Mouse (Mus musculus) lung, adult 2 months (tissue): Measurements from ENCODE around the gene Sprr2j-ps.

ENCODE experiments used
- CTCF ChIP-seq: fragments of 200-500 bp; IDR thresholded peaks from 2 replicates; pipeline ENCODE4 v1.5.1; 2011; ENCODE audit warnings: mild to moderate bottlenecking, low read length, control low read depth; ENCODE audit not compliant: insufficient read depth
- POLR2A ChIP-seq: fragments of 200-500 bp; IDR thresholded peaks from 2 replicates; pipeline ENCODE4 v1.6.1; 2011; ENCODE audit warnings: low read depth, mild to moderate bottlenecking, control low read depth, low read length, borderline replicate concordance; ENCODE audit errors: extremely low read depth

GRCm38 (mm10) chr3:92407691-92408090 lies 10.2 kb upstream of the Sprr2j-ps start, which contains the start of gene Sprr2i:
- TF ChIP-seq POLR2A (no peak), CTCF (no peak)
